Mouse (Mus musculus): Measurements from ENCODE around the gene Dok1. TPM values are rescaled to one million over a fixed set of nuclear protein-coding genes. Genes with fewer than 3 reads are reported as not detected.

Dok1 gene
- polyA plus RNA-seq (2015; fragmentation: Nextera tagmentation; extraction: Ambion mirVana), result 10.4 and 13.8 TPM in 2 replicates

GRCm38 (mm10) chr6:83033249-83034185, at the start of gene Dok1, which contains the start of gene Loxl3:
TSS of gene Dok1 (minus strand) at chr6:83033471.
TSS of gene Loxl3 (plus strand) at chr6:83034173.

GRCm38 (mm10) chr6:83077630-83078323, 44.5 kb upstream of the Dok1 start, which contains the start of gene Pcgf1:
TSS of gene Pcgf1 (plus strand) at chr6:83077869.

GRCm38 (mm10) chr6:83070247-83070310, 36.8 kb upstream of the Dok1 start, which contains the start of gene Tlx2:
TSS of gene Tlx2 (minus strand) at chr6:83070293.

DNA sequence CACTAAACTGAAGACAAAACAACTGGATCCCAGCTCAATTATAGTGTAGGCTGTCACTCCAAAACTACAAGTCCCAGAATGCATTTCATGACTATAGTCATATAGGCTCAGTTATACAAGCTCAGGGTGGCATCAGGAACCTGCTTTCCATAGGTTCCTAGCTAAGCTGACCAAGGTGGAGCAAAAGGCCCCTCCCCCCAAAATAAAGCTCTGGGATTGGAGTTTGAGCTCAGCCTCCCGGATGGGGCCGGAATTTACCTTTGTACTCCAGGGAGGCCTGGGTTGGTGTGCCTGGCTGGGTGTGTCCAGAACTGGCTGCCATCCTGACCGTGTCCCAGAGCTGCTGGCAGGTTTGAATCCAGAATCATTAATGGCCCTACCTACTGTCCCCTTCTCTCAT, 24.5 kb upstream of the Dok1 start, which contains the start of gene Dqx1:
Gene Dqx1, plus strand, starts transcription at position 55 of the 400 bp plus-strand sequence.

GRCm38 (mm10) chr6:83054871-83055431, 21.7 kb upstream of the Dok1 start, which contains the start of gene Htra2:
TSS of gene Htra2 (minus strand) at chr6:83055273.

DNA sequence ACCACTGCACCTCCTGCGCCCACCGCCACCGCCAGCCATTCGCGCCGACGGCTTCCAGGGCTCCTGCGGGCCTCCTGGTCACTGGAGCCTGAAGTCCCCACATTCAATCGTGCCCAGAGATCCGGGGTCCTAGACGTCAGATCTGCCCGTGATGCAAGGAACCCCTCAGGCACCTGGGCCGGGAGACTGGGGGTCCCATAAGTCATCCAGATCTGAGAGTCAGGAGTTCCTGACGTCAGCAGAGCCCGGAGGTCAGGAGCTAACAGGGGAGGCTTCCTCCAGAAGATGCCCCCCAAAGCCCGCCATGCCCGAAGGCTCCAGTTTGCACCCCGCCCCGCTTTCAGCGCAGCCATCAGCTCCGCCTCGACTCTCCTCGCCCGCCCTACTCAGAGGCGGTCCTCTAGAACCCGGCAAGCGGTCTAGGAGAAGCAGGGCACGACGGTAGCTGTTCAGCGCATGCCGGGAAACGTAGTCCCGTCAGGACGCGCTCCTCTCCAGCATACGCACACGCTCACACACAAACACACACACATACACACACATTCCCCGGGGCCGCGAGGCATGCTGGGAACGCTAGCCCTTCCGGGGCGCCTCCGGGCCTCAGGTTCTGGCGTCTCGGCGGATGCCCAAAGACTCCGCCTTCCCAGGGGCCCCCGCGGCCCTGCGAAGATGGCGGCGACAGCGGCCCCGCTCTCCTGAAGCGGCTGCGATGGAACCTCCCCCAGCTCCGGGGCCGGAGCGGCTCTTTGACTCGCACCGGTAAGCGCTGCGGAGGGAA, 21.0 kb upstream of the Dok1 start, which contains the start of gene Aup1:
Gene Aup1, plus strand, starts transcription at position 448 of the 778 bp plus-strand sequence.

Small RNA genes within 50 kb of the gene (microRNA-seq; reads per million reads assigned to microRNA genes)
- gene Mir7040 (ENCODE audit: borderline replicate concordance, insufficient number of aligned reads), result not detected

Other genes starting within 250 kb of the Dok1 start
- 1.8 and 6.6 TPM in 2 replicates for gene Sema4f, start 93.7 kb downstream of the Dok1 start, polyA plus RNA-seq (2015; fragmentation: Nextera tagmentation; extraction: Ambion mirVana)
- 0.95 and 1.8 TPM in 2 replicates for gene M1ap, start 86.6 kb downstream of the Dok1 start, polyA plus RNA-seq (2015; fragmentation: Nextera tagmentation; extraction: Ambion mirVana)
- 8.0 and 10.3 TPM in 2 replicates for gene Loxl3, start 702 bp upstream of the Dok1 start, polyA plus RNA-seq (2015; fragmentation: Nextera tagmentation; extraction: Ambion mirVana)
- gene Aup1, start 21.1 kb upstream of the Dok1 start, polyA plus RNA-seq (2015; fragmentation: Nextera tagmentation; extraction: Ambion mirVana), result 125 and 198 TPM in 2 replicates
- 72.7 and 85.4 TPM in 2 replicates for gene Htra2, start 21.8 kb upstream of the Dok1 start, polyA plus RNA-seq (2015; fragmentation: Nextera tagmentation; extraction: Ambion mirVana)
- 2.2 and 2.9 TPM in 2 replicates for gene Dqx1, start 24.4 kb upstream of the Dok1 start, polyA plus RNA-seq (2015; fragmentation: Nextera tagmentation; extraction: Ambion mirVana)
- 47.4 and 57.0 TPM in 2 replicates for gene Tlx2, start 36.8 kb upstream of the Dok1 start, polyA plus RNA-seq (2015; fragmentation: Nextera tagmentation; extraction: Ambion mirVana)
- 77.1 and 86.5 TPM in 2 replicates for gene Pcgf1, start 44.4 kb upstream of the Dok1 start, polyA plus RNA-seq (2015; fragmentation: Nextera tagmentation; extraction: Ambion mirVana)
- gene Lbx2, start 52.9 kb upstream of the Dok1 start, polyA plus RNA-seq (2015; fragmentation: Nextera tagmentation; extraction: Ambion mirVana), result 32.9 and 50.3 TPM in 2 replicates
- 1.6 and 5.7 TPM in 2 replicates for gene Ccdc142, start 68.1 kb upstream of the Dok1 start, polyA plus RNA-seq (2015; fragmentation: Nextera tagmentation; extraction: Ambion mirVana)
- 2.5 and 5.4 TPM in 2 replicates for gene Gm42688, start 68.1 kb upstream of the Dok1 start, polyA plus RNA-seq (2015; fragmentation: Nextera tagmentation; extraction: Ambion mirVana)
- gene Mrpl53, start 75.6 kb upstream of the Dok1 start, polyA plus RNA-seq (2015; fragmentation: Nextera tagmentation; extraction: Ambion mirVana), result 177 and 257 TPM in 2 replicates
- 25.9 and 42.3 TPM in 2 replicates for gene Mogs, start 82.0 kb upstream of the Dok1 start, polyA plus RNA-seq (2015; fragmentation: Nextera tagmentation; extraction: Ambion mirVana)
- 78.7 and 93.8 TPM in 2 replicates for gene Wbp1, start 88.1 kb upstream of the Dok1 start, polyA plus RNA-seq (2015; fragmentation: Nextera tagmentation; extraction: Ambion mirVana)
- gene Ino80b, start 92.0 kb upstream of the Dok1 start, polyA plus RNA-seq (2015; fragmentation: Nextera tagmentation; extraction: Ambion mirVana), result 13.7 and 17.2 TPM in 2 replicates
- 16.9 and 27.2 TPM in 2 replicates for gene Rtkn, start 102.0 kb upstream of the Dok1 start, polyA plus RNA-seq (2015; fragmentation: Nextera tagmentation; extraction: Ambion mirVana)
- 2.9 and 4.3 TPM in 2 replicates for gene Wdr54, start 122.9 kb upstream of the Dok1 start, polyA plus RNA-seq (2015; fragmentation: Nextera tagmentation; extraction: Ambion mirVana)
- 0.41 and 0.72 TPM in 2 replicates for gene 1700003E16Rik, start 122.9 kb upstream of the Dok1 start, polyA plus RNA-seq (2015; fragmentation: Nextera tagmentation; extraction: Ambion mirVana)
- gene Dctn1, start 132.4 kb upstream of the Dok1 start, polyA plus RNA-seq (2015; fragmentation: Nextera tagmentation; extraction: Ambion mirVana), result 60.7 and 63.9 TPM in 2 replicates
- 0.12 TPM in 1 of 2 replicates, not detected in the other for gene Slc4a5, start 186.4 kb upstream of the Dok1 start, polyA plus RNA-seq (2015; fragmentation: Nextera tagmentation; extraction: Ambion mirVana)

Data from adrenal gland, postnatal 0 days (tissue).